Mouse (Mus musculus): ENCODE results near the gene Galnt17. TPM values are rescaled to one million over a fixed set of nuclear protein-coding genes. Genes with fewer than 3 reads are reported as not detected.
A peak's percentile ranks its signal among the peaks of the same experiment; 100 is the strongest.

Galnt17 gene
- polyA plus RNA-seq, 1 experiment from 2014 or later: 0.29 TPM

DNA sequence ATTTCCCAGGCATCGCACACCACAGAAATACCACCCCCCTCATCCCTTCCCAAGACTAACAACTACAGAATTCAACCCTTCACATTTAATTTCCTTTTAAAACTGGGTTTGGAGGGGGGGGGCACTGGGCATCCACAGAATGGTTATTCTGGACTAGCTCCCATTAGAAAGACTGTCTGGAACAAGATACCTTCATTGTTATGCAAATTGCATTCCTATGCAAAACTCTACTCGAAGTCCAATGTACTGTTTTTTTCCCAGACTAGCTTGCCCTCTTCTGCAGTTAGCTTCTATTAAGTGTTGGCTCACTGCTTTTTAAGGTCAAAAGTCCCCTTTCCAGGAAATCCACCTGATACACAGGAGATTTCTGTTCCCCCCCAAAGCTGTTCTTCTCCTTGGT lies 131.1 kb downstream of the Galnt17 start:
- no peak overlapping the region for H3K27ac ChIP-seq (ENCODE audit: low read depth, low read length)
- H3K36me3 ChIP-seq (ENCODE audit: control insufficient read depth, insufficient read depth): no peaks in the 10 kb centered on the region
- no peak for TF ChIP-seq CTCF (IDR thresholded peaks at IDR 0.05; ENCODE audit: low read depth)
- no peak overlapping the region for H3K4me2 ChIP-seq (replicated peaks; ENCODE audit: low read depth)
- H3K4me3 ChIP-seq (ENCODE audit: low read depth, low read length): no peak overlapping the region
- H3K27me3 ChIP-seq (replicated peaks; ENCODE audit: control insufficient read depth, insufficient read depth, low read length): no peaks in the 10 kb centered on the region
- H3K4me1 ChIP-seq (replicated peaks; ENCODE audit: control insufficient read depth, insufficient read depth, low read length): no peaks in the 10 kb centered on the region
- H3K9me3 ChIP-seq (ENCODE audit: control insufficient read depth): no peaks in the 10 kb centered on the region
- ATAC-seq: no peak
- H3K9ac ChIP-seq (ENCODE audit: low read depth, low read length): no peak overlapping the region
- 48% methylated on average over 2 of the region's 2 CpGs for WGBS

DNA sequence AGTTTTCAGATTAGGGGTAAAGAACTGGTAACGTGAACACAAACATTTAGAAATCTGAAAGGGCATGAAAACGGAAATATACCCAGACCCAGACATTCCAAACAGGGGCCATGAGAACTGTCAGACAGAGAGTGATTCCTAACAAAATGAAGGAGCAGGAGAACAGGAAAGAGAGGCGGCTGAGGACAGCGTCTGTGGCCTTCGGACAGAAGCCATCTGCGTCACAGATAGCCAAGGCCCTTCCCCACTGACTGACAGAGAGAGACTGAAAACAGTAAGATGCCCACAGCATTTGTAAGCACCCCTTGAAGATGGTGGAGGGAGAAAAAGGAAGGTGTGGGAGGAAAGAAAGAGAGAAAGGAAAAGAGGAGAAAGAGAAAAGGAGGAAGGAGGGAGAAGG lies 139.1 kb downstream of the Galnt17 start:
- Histone ChIP-seq H3K36me3 (ENCODE audit: control insufficient read depth, insufficient read depth) (no peaks in the 10 kb centered on the region), H3K9me3 (ENCODE audit: control insufficient read depth) (no peaks in the 10 kb centered on the region), H3K4me1 (replicated peaks; ENCODE audit: control insufficient read depth, insufficient read depth, low read length) (no peaks in the 10 kb centered on the region), H3K27me3 (replicated peaks; ENCODE audit: control insufficient read depth, insufficient read depth, low read length) (no peaks in the 10 kb centered on the region), H3K4me3 (ENCODE audit: low read depth, low read length) (no peak overlapping the region), H3K9ac (ENCODE audit: low read depth, low read length) (no peak overlapping the region), H3K27ac (ENCODE audit: low read depth, low read length) (no peak overlapping the region), H3K4me2 (replicated peaks; ENCODE audit: low read depth) (no peak overlapping the region)
- no peak for ATAC-seq
- no peak for TF ChIP-seq CTCF (IDR thresholded peaks at IDR 0.05; ENCODE audit: low read depth)
- 66% methylated on average over 6 of the region's 6 CpGs for WGBS

DNA sequence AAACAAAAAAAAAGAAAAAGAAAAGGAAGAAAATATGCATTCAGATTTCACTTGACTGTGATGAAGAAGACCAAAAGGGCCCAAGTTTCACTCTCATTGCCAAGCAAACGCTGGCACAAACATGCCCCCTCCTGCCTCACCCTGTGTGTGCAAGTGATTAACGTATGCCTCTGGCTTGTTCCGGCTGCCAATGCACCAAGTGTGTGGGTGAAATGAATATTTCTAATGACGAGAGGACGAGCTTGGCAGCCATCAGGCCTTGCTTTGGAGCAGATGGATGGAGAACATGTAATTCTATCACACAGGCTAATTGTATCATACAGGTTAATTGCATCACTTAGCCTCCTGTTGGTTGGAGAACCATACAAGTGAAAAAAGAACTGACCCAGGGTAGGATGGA lies 140.9 kb downstream of the Galnt17 start:
- Histone ChIP-seq H3K27me3 (replicated peaks; ENCODE audit: control insufficient read depth, insufficient read depth, low read length) (no peaks in the 10 kb centered on the region), H3K4me2 (replicated peaks; ENCODE audit: low read depth) (no peak overlapping the region), H3K9me3 (ENCODE audit: control insufficient read depth) (no peaks in the 10 kb centered on the region), H3K36me3 (ENCODE audit: control insufficient read depth, insufficient read depth) (no peaks in the 10 kb centered on the region), H3K4me1 (replicated peaks; ENCODE audit: control insufficient read depth, insufficient read depth, low read length) (no peaks in the 10 kb centered on the region), H3K4me3 (ENCODE audit: low read depth, low read length) (no peak overlapping the region), H3K27ac (ENCODE audit: low read depth, low read length) (no peak overlapping the region), H3K9ac (ENCODE audit: low read depth, low read length) (no peak overlapping the region)
- TF ChIP-seq CTCF (IDR thresholded peaks at IDR 0.05; ENCODE audit: low read depth): no peak
- ATAC-seq: no peak
- 80% methylated on average over 5 of the region's 5 CpGs for WGBS

DNA sequence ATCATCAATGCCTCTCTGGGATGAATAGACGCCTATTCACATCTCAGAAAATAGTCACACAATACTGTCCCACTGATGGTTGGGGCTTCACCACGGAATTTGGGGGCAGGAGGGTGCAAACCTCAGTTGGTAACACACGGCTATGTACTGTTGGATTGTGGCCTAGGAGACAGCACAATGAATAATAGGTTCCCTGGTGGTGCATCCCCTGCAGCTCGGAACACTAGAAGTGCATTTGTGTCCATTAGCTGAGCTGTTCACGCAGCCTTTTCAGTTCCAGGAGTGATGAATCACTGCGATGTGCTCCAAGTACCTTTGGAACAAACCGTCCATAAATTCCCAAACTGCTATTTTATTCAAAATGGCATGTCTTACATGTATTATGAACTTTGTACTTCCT lies 142.6 kb downstream of the Galnt17 start:
- WGBS: 77% methylated on average over 7 of the region's 7 CpGs
- TF ChIP-seq CTCF (IDR thresholded peaks at IDR 0.05; ENCODE audit: low read depth): no peak

DNA sequence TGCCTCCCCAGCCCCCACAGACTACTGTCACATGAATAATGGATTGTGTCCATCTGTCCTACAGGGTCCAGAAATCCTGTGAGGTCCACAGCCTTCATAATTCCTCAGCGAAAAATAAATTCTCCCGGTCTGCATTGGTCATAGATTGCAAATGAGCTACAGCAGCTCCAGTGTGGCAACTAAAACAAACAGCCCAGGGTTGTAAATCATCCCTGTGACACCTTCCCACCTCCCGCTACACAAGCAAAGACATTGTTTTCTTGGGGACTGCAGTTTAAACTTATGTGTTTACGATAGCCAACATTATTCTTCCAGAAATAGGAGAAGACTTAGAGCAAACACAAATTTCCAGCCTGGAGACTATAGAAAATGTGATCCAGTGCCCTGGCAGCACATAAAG lies 150.4 kb downstream of the Galnt17 start:
- no peak overlapping the region for H3K9ac ChIP-seq (ENCODE audit: low read depth, low read length)
- H3K4me3 ChIP-seq (ENCODE audit: low read depth, low read length): no peak overlapping the region
- 7% methylated on average over 4 of the region's 4 CpGs for WGBS
- no peak overlapping the region for H3K27ac ChIP-seq (ENCODE audit: low read depth, low read length)
- TF ChIP-seq CTCF (IDR thresholded peaks at IDR 0.05; ENCODE audit: low read depth): no peak
- H3K9me3 ChIP-seq (ENCODE audit: control insufficient read depth): no peaks in the 10 kb centered on the region
- no peak overlapping the region for H3K4me2 ChIP-seq (replicated peaks; ENCODE audit: low read depth)
- no peak for ATAC-seq
- no peaks in the 10 kb centered on the region for H3K4me1 ChIP-seq (replicated peaks; ENCODE audit: control insufficient read depth, insufficient read depth, low read length)
- H3K36me3 ChIP-seq (ENCODE audit: control insufficient read depth, insufficient read depth): no peaks in the 10 kb centered on the region
- no peaks in the 10 kb centered on the region for H3K27me3 ChIP-seq (replicated peaks; ENCODE audit: control insufficient read depth, insufficient read depth, low read length)

More for the DNA sequence above, 142.6 kb downstream of the Galnt17 start:
- no peaks in the 10 kb centered on the region for H3K36me3 ChIP-seq (ENCODE audit: control insufficient read depth, insufficient read depth)
- no peak overlapping the region for H3K4me3 ChIP-seq (ENCODE audit: low read depth, low read length)
- H3K27me3 ChIP-seq (replicated peaks; ENCODE audit: control insufficient read depth, insufficient read depth, low read length): no peaks in the 10 kb centered on the region
- H3K4me1 ChIP-seq (replicated peaks; ENCODE audit: control insufficient read depth, insufficient read depth, low read length): no peaks in the 10 kb centered on the region
- no peak overlapping the region for H3K9ac ChIP-seq (ENCODE audit: low read depth, low read length)
- H3K27ac ChIP-seq (ENCODE audit: low read depth, low read length): no peak overlapping the region
- no peaks in the 10 kb centered on the region for H3K9me3 ChIP-seq (ENCODE audit: control insufficient read depth)
- H3K4me2 ChIP-seq (replicated peaks; ENCODE audit: low read depth): no peak overlapping the region
- no peak for ATAC-seq

DNA sequence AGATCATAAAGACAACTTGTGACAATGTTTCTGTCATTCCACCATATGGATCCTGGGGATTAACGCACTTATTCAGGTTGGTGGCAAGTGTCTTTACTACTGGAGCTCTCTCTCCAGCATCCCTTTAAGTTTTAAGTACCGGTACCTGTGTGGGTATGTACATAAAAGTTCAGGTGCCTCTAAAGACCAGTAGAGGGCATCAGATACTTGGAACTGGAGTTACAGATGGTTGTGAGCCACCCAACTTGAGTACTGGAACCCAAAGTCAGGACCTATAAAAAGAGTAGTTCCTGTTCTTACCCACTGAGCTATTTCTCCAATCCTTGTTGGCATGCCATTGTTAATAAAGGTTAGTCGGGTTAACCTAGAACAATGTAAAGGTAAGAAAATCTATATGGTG lies 152.0 kb downstream of the Galnt17 start:
- H3K9me3 ChIP-seq (ENCODE audit: control insufficient read depth): no peaks in the 10 kb centered on the region
- no peak overlapping the region for H3K4me2 ChIP-seq (replicated peaks; ENCODE audit: low read depth)
- H3K9ac ChIP-seq (ENCODE audit: low read depth, low read length): no peak overlapping the region
- no peak overlapping the region for H3K27ac ChIP-seq (ENCODE audit: low read depth, low read length)
- WGBS: 83% methylated on average over 3 of the region's 3 CpGs
- TF ChIP-seq CTCF (IDR thresholded peaks at IDR 0.05; ENCODE audit: low read depth): peak; percentile 39
- no peaks in the 10 kb centered on the region for H3K27me3 ChIP-seq (replicated peaks; ENCODE audit: control insufficient read depth, insufficient read depth, low read length)
- H3K4me3 ChIP-seq (ENCODE audit: low read depth, low read length): no peak overlapping the region
- H3K4me1 ChIP-seq (replicated peaks; ENCODE audit: control insufficient read depth, insufficient read depth, low read length): no peaks in the 10 kb centered on the region
- no peaks in the 10 kb centered on the region for H3K36me3 ChIP-seq (ENCODE audit: control insufficient read depth, insufficient read depth)
- no peak for ATAC-seq

DNA sequence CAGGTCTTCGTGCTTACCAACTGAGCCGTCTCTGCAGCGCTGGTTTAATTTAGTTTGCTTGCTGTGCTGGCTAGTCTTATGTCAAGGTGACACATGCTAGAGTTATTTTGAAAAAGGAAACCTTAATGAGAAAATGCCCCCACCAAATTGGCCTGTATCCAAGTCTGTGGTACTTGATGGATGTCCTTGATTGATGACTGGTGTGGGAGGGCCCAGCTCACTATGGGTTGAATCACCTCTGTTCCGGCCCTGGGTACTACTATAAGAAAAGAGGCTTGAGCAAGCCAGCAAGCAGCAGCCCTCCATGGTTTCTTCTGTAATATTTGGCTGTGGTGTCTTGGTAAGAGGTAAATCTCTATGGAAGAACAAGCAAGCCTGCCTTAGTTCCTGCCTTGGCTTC lies 165.7 kb downstream of the Galnt17 start:
- Histone ChIP-seq H3K4me1 (replicated peaks; ENCODE audit: control insufficient read depth, insufficient read depth, low read length) (no peaks in the 10 kb centered on the region), H3K4me2 (replicated peaks; ENCODE audit: low read depth) (no peak overlapping the region), H3K9me3 (ENCODE audit: control insufficient read depth) (no peaks in the 10 kb centered on the region), H3K27me3 (replicated peaks; ENCODE audit: control insufficient read depth, insufficient read depth, low read length) (no peaks in the 10 kb centered on the region), H3K27ac (ENCODE audit: low read depth, low read length) (no peak overlapping the region), H3K36me3 (ENCODE audit: control insufficient read depth, insufficient read depth) (no peaks in the 10 kb centered on the region), H3K4me3 (ENCODE audit: low read depth, low read length) (no peak overlapping the region), H3K9ac (ENCODE audit: low read depth, low read length) (no peak overlapping the region)
- no peak for TF ChIP-seq CTCF (IDR thresholded peaks at IDR 0.05; ENCODE audit: low read depth)
- 76% methylated on average over 4 of the region's 4 CpGs for WGBS
- no peak for ATAC-seq

All from intestine, postnatal 0 days (tissue).